Mouse (Mus musculus) liver, embryonic 11.5 days (tissue): Measurements from ENCODE around the gene Wnk2. TPM values are rescaled to one million over a fixed set of nuclear protein-coding genes. Genes with fewer than 3 reads are reported as not detected.

Experiments used
- ATAC-seq: fragments of 200-750 bp; cut with Nextera tagmentation; replicated peaks from 2 replicates; pipeline ENCODE4 v1.8.0; 2017; ENCODE audit warnings: moderate number of reproducible peaks, mild to moderate bottlenecking, moderate TSS enrichment, moderate library complexity; ENCODE audit not compliant: low FRiP score
- DNase-seq: peaks from one replicate; pipeline ENCODE4 v3.0.0-alpha.2; 2017; ENCODE audit warnings: low spot score
- H3K27ac ChIP-seq: fragments of 300-500 bp; sonication (generic); 2 replicates; pipeline ENCODE4 v1.5.1; 2014; ENCODE audit warnings: mild to moderate bottlenecking, low read depth, low read length, control low read depth
- H3K27me3 ChIP-seq: fragments of 300-500 bp; sonication (generic); replicated peaks from 2 replicates; pipeline ENCODE4 v1.6.1; 2014; ENCODE audit warnings: low read length, mixed read lengths; ENCODE audit not compliant: control insufficient read depth, insufficient read depth
- H3K36me3 ChIP-seq: fragments of 300-500 bp; sonication (generic); 2 replicates; pipeline ENCODE4 v1.6.1; 2014; ENCODE audit warnings: mild to moderate bottlenecking, low read length, moderate library complexity, mixed read lengths; ENCODE audit not compliant: control insufficient read depth, insufficient read depth
- H3K4me1 ChIP-seq: fragments of 300-500 bp; sonication (generic); replicated peaks from 2 replicates; pipeline ENCODE4 v1.6.1; 2014; ENCODE audit warnings: low read length, mixed read lengths; ENCODE audit not compliant: control insufficient read depth, insufficient read depth
- H3K4me2 ChIP-seq: fragments of 300-500 bp; sonication (generic); 2 replicates; pipeline ENCODE4 v1.6.1; 2014; ENCODE audit warnings: mild to moderate bottlenecking, control low read depth, moderate library complexity
- H3K4me3 ChIP-seq: fragments of 300-500 bp; sonication (generic); 2 replicates; pipeline ENCODE4 v1.5.1; 2014; ENCODE audit warnings: low read depth, low read length, control low read depth
- H3K9ac ChIP-seq: fragments of 300-500 bp; sonication (generic); 2 replicates; pipeline ENCODE4 v1.6.1; 2014; ENCODE audit warnings: low read depth, low read length, control low read depth
- H3K9me3 ChIP-seq: fragments of 300-500 bp; sonication (generic); 2 replicates; pipeline ENCODE4 v1.6.1; 2016; ENCODE audit warnings: low read length, inconsistent platforms, mixed read lengths; ENCODE audit not compliant: control insufficient read depth
- WGBS: fragments of 180-500 bp; shearing (Covaris S2); extraction: QIAGEN DNeasy Blood & Tissue Kit; methylation state at CpG from one replicate; pipeline ENCODE4 v1.1.7; 2014; 5-methylcytosine and 5-hydroxymethylcytosine counted together
- polyA plus RNA-seq: library from polyadenylated mRNA; unstranded; fragments of >200 nt; fragmentation: Nextera tagmentation; extraction: Ambion mirVana; gene quantifications from 2 replicates; pipeline ENCODE4 v1.2.1, GENCODE M21; 2014

The Wnk2 gene
- polyA plus RNA-seq, 1 experiment from 2014 or later: 0.45 TPM

GRCm38 (mm10) chr13:49171729-49172128 lies 23.9 kb upstream of the Wnk2 start:
- Histone ChIP-seq H3K4me3 (no peak overlapping the region), H3K27me3 (no peaks in the 10 kb centered on the region), H3K9me3 (no peaks in the 10 kb centered on the region), H3K9ac (no peak overlapping the region), H3K36me3 (no peaks in the 10 kb centered on the region), H3K4me2 (no peak overlapping the region), H3K4me1 (0 out of 2 replicates have a peak, but pooled peaks cover 3% of the 10 kb centered on the region), H3K27ac (no peak overlapping the region)
- no peak for ATAC-seq
- no peak for DNase-seq
- 29% methylated on average over 1 of the region's 1 CpGs for WGBS

DNA sequence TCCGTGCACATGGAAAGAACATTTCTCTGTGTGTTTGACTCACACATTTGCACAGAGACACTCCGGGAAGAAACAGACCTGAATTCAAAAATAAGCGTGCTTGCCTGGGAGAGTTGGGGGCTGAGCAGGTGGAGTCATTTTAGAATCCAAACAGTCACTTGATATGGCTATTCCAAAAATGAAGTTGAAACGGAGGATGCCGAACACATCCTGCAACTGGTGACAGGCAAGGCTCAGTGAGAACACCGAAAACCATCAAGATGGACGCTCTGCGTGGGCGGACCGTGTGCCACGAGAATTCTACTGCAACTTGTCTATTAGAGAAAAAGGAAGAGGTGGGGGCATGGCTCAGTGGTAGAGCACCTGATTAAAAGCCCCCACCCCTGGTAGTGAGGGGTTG lies 22.8 kb upstream of the Wnk2 start:
- H3K27ac ChIP-seq: no peak overlapping the region
- no peak overlapping the region for H3K4me3 ChIP-seq
- H3K9ac ChIP-seq: no peak overlapping the region
- H3K36me3 ChIP-seq: no peaks in the 10 kb centered on the region
- ATAC-seq: no peak
- 0 out of 2 replicates have a peak, but pooled peaks cover 3% of the 10 kb centered on the region for H3K4me1 ChIP-seq
- no peak overlapping the region for H3K4me2 ChIP-seq
- no peaks in the 10 kb centered on the region for H3K9me3 ChIP-seq
- WGBS: 91% methylated on average over 11 of the region's 11 CpGs
- DNase-seq: no peak
- H3K27me3 ChIP-seq: 0 out of 2 replicates have a peak, but pooled peaks cover 3% of the 10 kb centered on the region

GRCm38 (mm10) chr13:49169448-49170207 lies 21.8 kb upstream of the Wnk2 start:
- Histone ChIP-seq H3K9me3 (no peaks in the 10 kb centered on the region), H3K4me1 (0 out of 2 replicates have a peak, but pooled peaks cover 3% of the 10 kb centered on the region), H3K36me3 (no peaks in the 10 kb centered on the region), H3K27ac (no peak overlapping the region), H3K27me3 (0 out of 2 replicates have a peak, but pooled peaks cover 3% of the 10 kb centered on the region), H3K9ac (no peak overlapping the region), H3K4me3 (no peak overlapping the region), H3K4me2 (no peak overlapping the region)
- 18% methylated on average over 17 of the region's 17 CpGs for WGBS
- DNase-seq: peak; percentile 72
- 0 out of 2 replicates have a peak, but pooled peaks have one; percentile 29 for ATAC-seq

DNA sequence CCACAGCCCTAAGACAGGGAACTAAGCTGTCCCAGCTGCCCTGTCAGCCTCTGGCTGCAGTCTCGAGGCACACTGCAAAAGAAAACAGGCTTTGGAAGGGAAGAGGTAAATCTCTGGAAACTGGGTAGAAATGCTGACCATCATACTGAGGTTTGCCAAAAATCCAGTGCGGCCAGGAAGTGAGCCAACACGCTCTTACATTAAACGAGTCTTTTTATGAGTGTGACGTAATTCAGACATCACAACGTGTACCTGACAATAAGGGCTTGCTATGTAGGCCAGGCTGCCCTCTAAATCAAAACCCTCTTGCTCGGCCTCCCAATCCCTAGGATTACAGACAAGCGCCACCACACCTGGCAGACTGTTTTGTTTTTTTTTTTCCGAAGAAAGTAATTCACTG lies 19.3 kb upstream of the Wnk2 start:
- H3K27me3 ChIP-seq: peaks cover 6% of the 10 kb centered on the region; the same call in 1 of the 2 replicates
- DNase-seq (no peak), ATAC-seq (no peak)
- no peaks in the 10 kb centered on the region for H3K4me1 ChIP-seq
- WGBS: 67% methylated on average over 9 of the region's 9 CpGs
- H3K4me3 ChIP-seq: no peak overlapping the region
- H3K9me3 ChIP-seq: no peaks in the 10 kb centered on the region
- no peak overlapping the region for H3K9ac ChIP-seq
- no peak overlapping the region for H3K4me2 ChIP-seq
- no peak overlapping the region for H3K27ac ChIP-seq
- H3K36me3 ChIP-seq: no peaks in the 10 kb centered on the region

GRCm38 (mm10) chr13:49163645-49164044 lies 15.8 kb upstream of the Wnk2 start:
- Histone ChIP-seq H3K27ac (no peak overlapping the region), H3K9ac (no peak overlapping the region), H3K36me3 (no peaks in the 10 kb centered on the region), H3K9me3 (no peaks in the 10 kb centered on the region), H3K4me1 (no peaks in the 10 kb centered on the region), H3K27me3 (peaks cover 6% of the 10 kb centered on the region; the same call in 1 of the 2 replicates), H3K4me3 (no peak overlapping the region), H3K4me2 (no peak overlapping the region)
- DNase-seq (no peak), ATAC-seq (no peak)
- 29% methylated on average over 7 of the region's 7 CpGs for WGBS

GRCm38 (mm10) chr13:49162722-49163121 lies 14.9 kb upstream of the Wnk2 start:
- Histone ChIP-seq H3K27ac (no peak overlapping the region), H3K9ac (no peak overlapping the region), H3K9me3 (no peaks in the 10 kb centered on the region), H3K4me2 (no peak overlapping the region), H3K4me1 (no peaks in the 10 kb centered on the region), H3K4me3 (no peak overlapping the region), H3K36me3 (no peaks in the 10 kb centered on the region), H3K27me3 (peaks cover 6% of the 10 kb centered on the region; the same call in 1 of the 2 replicates)
- ATAC-seq: no peak
- DNase-seq: no peak
- WGBS: 42% methylated on average over 4 of the region's 4 CpGs

GRCm38 (mm10) chr13:49161236-49161635 lies 13.4 kb upstream of the Wnk2 start:
- Histone ChIP-seq H3K4me2 (no peak overlapping the region), H3K27ac (no peak overlapping the region), H3K4me3 (no peak overlapping the region), H3K27me3 (peaks cover 6% of the 10 kb centered on the region; the same call in 1 of the 2 replicates), H3K9me3 (no peaks in the 10 kb centered on the region), H3K9ac (no peak overlapping the region), H3K36me3 (no peaks in the 10 kb centered on the region), H3K4me1 (no peaks in the 10 kb centered on the region)
- no peak for DNase-seq
- WGBS: 56% methylated on average over 2 of the region's 2 CpGs
- no peak for ATAC-seq

DNA sequence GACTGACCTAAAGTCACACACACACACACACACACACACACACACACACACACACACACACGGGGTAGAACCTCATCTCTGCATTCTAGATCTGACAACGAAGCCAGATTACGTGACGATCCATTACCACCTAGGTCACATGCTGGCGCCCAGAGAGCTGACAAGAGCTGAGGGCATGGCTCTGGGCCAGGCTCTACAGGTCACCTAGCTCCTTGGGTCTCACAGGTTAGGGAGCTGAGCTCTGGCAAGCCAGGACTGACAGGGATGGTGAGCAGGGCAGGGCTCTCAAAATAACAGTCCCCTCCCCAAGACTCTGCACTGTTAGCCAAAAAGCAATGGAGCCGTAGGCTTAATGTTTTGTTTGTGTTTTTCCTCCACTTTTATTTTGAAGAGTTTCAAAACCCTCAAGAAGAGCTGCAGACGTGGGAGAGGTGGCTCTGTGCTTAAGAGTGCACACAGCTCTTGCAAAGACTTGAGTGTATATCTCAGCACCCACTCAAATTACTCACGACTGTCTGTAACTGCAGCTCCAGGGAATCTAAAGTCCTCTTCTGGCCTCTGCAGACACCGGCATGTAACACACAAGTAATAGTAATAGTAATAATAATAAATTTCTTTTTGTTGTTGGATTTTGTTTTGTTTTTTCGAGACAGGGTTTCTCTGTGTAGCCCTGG lies 10.4 kb upstream of the Wnk2 start:
- H3K9me3 ChIP-seq: no peaks in the 10 kb centered on the region

More for the DNA sequence above, 10.4 kb upstream of the Wnk2 start:
- DNase-seq (no peak), ATAC-seq (no peak)
- H3K9ac ChIP-seq: no peak overlapping the region
- no peaks in the 10 kb centered on the region for H3K4me1 ChIP-seq
- H3K27me3 ChIP-seq: peaks cover 3% of the 10 kb centered on the region; the same call in 1 of the 2 replicates
- 72% methylated on average over 10 of the region's 10 CpGs for WGBS
- no peak overlapping the region for H3K4me2 ChIP-seq
- H3K36me3 ChIP-seq: no peaks in the 10 kb centered on the region
- H3K27ac ChIP-seq: no peak overlapping the region
- no peak overlapping the region for H3K4me3 ChIP-seq
